Mouse (Mus musculus): Measurements from ENCODE around the gene Gtf2i. TPM values are rescaled to one million over a fixed set of nuclear protein-coding genes. Genes with fewer than 3 reads are reported as not detected.

Gtf2i gene
- total RNA-seq, 4 experiments from 2014 or later, result 215 to 303 (median 258) TPM

- no peak for DNase-seq
These were observed 126.0 kb downstream of the Gtf2i start for GRCm38 (mm10) chr5:134188571-134188970.

Small RNAs within 50 kb of the gene (microRNA-seq; reads per million reads assigned to microRNA genes)
- 0 reads per million in 2 experiments for gene Mir3965

Other genes starting within 250 kb of the Gtf2i start
- gene Castor2, start 215.0 kb downstream of the Gtf2i start, total RNA-seq (2022), result 10 to 100 TPM; 18.4 to 37.2 (median 23.6) TPM
- 10 to 100 TPM; 34.6 to 43.1 (median 37.8) TPM for gene Rcc1l, start 138.0 kb downstream of the Gtf2i start, total RNA-seq (2022)
- 10 to 100 TPM; 10.4 to 19.9 (median 14.2) TPM for gene Gtf2ird2, start 130.7 kb downstream of the Gtf2i start, total RNA-seq (2022)
- gene Ncf1, start 85.1 kb downstream of the Gtf2i start, total RNA-seq (2022), result 10 to 100 TPM in 1 of 4 experiments, 1 to 10 TPM in 3; 6.7 to 10.7 (median 8.3) TPM
- 10 to 100 TPM; 46.0 to 93.0 (median 63.1) TPM for gene Gtf2ird1, start 142.0 kb upstream of the Gtf2i start, total RNA-seq (2022)
- 10 to 100 TPM; 18.8 to 28.2 (median 22.9) TPM for gene Clip2, start 237.7 kb upstream of the Gtf2i start, total RNA-seq (2022)
- gene Syna, start 245.4 kb upstream of the Gtf2i start, total RNA-seq (2022), result not detected